Mouse (Mus musculus) lung, postnatal 0 days (tissue): ENCODE results near the gene Cbx1.

Experiments used
- CTCF ChIP-seq: IDR thresholded peaks from 2 replicates; pipeline ENCODE4 v1.5.1; 2016; ENCODE audit warnings: antibody characterized with exemption, mild to moderate bottlenecking
- EP300 ChIP-seq: IDR thresholded peaks from 2 replicates; pipeline ENCODE4 v1.6.1; 2016; ENCODE audit warnings: antibody characterized with exemption, mild to moderate bottlenecking, control low read depth

- TF ChIP-seq CTCF: no peak
- no peak for TF ChIP-seq EP300
These were observed 6.6 kb downstream of the Cbx1 start for GRCm38 (mm10) chr11:96795491-96795890.
